8 mouse cellular contexts compared by ENCODE assay signal in the genomic region with DNA sequence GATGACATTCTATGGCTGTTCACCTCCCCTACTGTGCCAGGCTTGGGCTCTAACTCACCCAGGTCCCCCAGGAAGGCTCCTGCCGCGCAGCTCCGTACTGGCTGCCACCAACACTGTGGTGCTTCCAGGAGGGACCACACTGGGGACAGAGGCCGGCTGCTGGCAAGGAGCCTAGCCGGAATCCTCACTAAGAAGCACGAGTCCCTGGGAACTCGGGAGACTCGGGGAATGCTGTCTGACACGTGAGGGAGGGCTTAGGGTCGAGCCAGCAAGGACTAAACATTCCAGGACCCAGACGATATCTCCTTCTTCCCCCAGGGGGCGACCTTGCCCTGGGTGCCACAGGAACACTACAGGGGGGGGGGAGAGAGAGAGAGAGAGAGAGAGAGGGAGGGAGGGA.
DNase-seq lines count a peak whose midpoint lies in the region; ATAC-seq lines count a peak whose summit lies in the region.

No protein-coding gene starts in this region.

- H3K4me3 ChIP-seq in heart, embryonic 15.5 days = peak overlapping the region; percentile 32
- no peak overlapping the region for H3K4me3 ChIP-seq in neural tube, embryonic 12.5 days

- peaks cover 12% of the 10 kb centered on the region for H3K4me1 ChIP-seq in heart, embryonic 15.5 days (replicated peaks)
- H3K4me1 ChIP-seq in neural tube, embryonic 12.5 days = peaks cover 14% of the 10 kb centered on the region

- DNase-seq in right cerebral cortex, postnatal 4 days = peak; percentile 43
- DNase-seq in right cerebral cortex, postnatal 36 days (ENCODE audit: low spot score in 2 of 2) = no peak
- DNase-seq in embryo, embryonic 10.5 days (ENCODE audit: low spot score) = peak; percentile 75
- peak; percentile 69 for DNase-seq in kidney, postnatal 10 days
- DNase-seq in thymus, postnatal 10 days (ENCODE audit: low spot score in 2 of 2) = no peak
- DNase-seq in gastrocnemius, adult 18-20 months (ENCODE audit: low spot score) = no peak

- no peak overlapping the region for H3K27ac ChIP-seq in heart, embryonic 15.5 days
- H3K27ac ChIP-seq in neural tube, embryonic 12.5 days = no peak overlapping the region

- H3K27me3 ChIP-seq in heart, embryonic 15.5 days = peaks cover 39% of the 10 kb centered on the region
- 0 out of 2 replicates have a peak, but pooled peaks cover 7% of the 10 kb centered on the region for H3K27me3 ChIP-seq in neural tube, embryonic 12.5 days (replicated peaks)

- WGBS in heart, embryonic 15.5 days = 4% methylated on average over 11 of the region's 12 CpGs
- WGBS in neural tube, embryonic 12.5 days = 1% methylated on average over 11 of the region's 12 CpGs

- 0 out of 2 replicates have a peak, but pooled peaks have one; percentile 15 for ATAC-seq in heart, embryonic 15.5 days (replicated peaks; ENCODE audit: insufficient number of reproducible peaks, insufficient read depth, low FRiP score, low read depth)
- ATAC-seq in neural tube, embryonic 12.5 days (ENCODE audit: low FRiP score, low read depth) = peak; percentile 39; the same call in 1 of the 2 replicates

- H3K9me3 ChIP-seq in heart, embryonic 15.5 days (replicated peaks) = no peaks in the 10 kb centered on the region
- no peaks in the 10 kb centered on the region for H3K9me3 ChIP-seq in neural tube, embryonic 12.5 days

- H3K9ac ChIP-seq in heart, embryonic 15.5 days = no peak overlapping the region
- H3K9ac ChIP-seq in neural tube, embryonic 12.5 days = peak overlapping the region; percentile 18; the same call in 1 of the 2 replicates

- H3K36me3 ChIP-seq in heart, embryonic 15.5 days = no peaks in the 10 kb centered on the region
- H3K36me3 ChIP-seq in neural tube, embryonic 12.5 days = no peaks in the 10 kb centered on the region

- H3K4me2 ChIP-seq in heart, embryonic 15.5 days = peak overlapping the region; percentile 64
- H3K4me2 ChIP-seq in neural tube, embryonic 12.5 days (replicated peaks) = peak overlapping the region; percentile 54

Comparison
In these comparisons a context has a peak if more than half of its experiments do, and no peak if none do; other contexts are left out.
1. DNase-seq: peak in right cerebral cortex, postnatal 4 days (single experiment), embryo, embryonic 10.5 days (single experiment) and kidney, postnatal 10 days (single experiment); none in right cerebral cortex, postnatal 36 days (0 of 2), thymus, postnatal 10 days (0 of 2) and gastrocnemius, adult 18-20 months (single experiment).